Mouse (Mus musculus) bone marrow, adult 2 months (tissue): ENCODE results near the gene Ambp. TPM values are rescaled to one million over a fixed set of nuclear protein-coding genes. Genes with fewer than 3 reads are reported as not detected.

Experiments
- H3K27ac ChIP-seq: fragments of 200-500 bp; 2 replicates; pipeline ENCODE4 v1.5.1; 2012; ENCODE audit warnings: low read depth, mild to moderate bottlenecking, control low read depth, inconsistent platforms, low read length; ENCODE audit not compliant: control insufficient read depth, poor library complexity, insufficient read depth
- H3K4me1 ChIP-seq: fragments of 200-500 bp; 2 replicates; pipeline ENCODE4 v1.6.1; 2011; ENCODE audit warnings: low read length; ENCODE audit not compliant: control insufficient read depth, insufficient read depth
- H3K4me3 ChIP-seq: fragments of 200-500 bp; replicated peaks from 2 replicates; pipeline ENCODE3; 2011; ENCODE audit warnings: mild to moderate bottlenecking, low read depth, low read length, control low read depth; ENCODE audit not compliant: control insufficient read depth
- CTCF ChIP-seq: fragments of 200-500 bp; IDR thresholded peaks from 2 replicates; pipeline ENCODE4 v1.5.1; 2011; ENCODE audit warnings: low read length, control low read depth; ENCODE audit not compliant: control insufficient read depth, insufficient read depth
- POLR2A ChIP-seq: fragments of 200-500 bp; IDR thresholded peaks from 2 replicates; pipeline ENCODE4 v1.6.1; 2011; ENCODE audit warnings: low read depth, mild to moderate bottlenecking, control low read depth, low read length, borderline replicate concordance; ENCODE audit not compliant: control insufficient read depth
- WGBS: fragments of 180-500 bp; shearing (Covaris S2); methylation state at CpG from one replicate; pipeline ENCODE4 v1.1.7; 2018; 5-methylcytosine and 5-hydroxymethylcytosine counted together
- polyA plus RNA-seq: library from polyadenylated mRNA; stranded (reverse); fragments of >200 nt; gene quantifications from 2 replicates; pipeline ENCODE4 v1.2.4, GENCODE M21; 2011; ENCODE audit warnings: low replicate concordance; ENCODE audit not compliant: missing spikeins, insufficient read depth, insufficient read length

Gene Ambp
- polyA plus RNA-seq, 1 experiment: 11.2 TPM

DNA sequence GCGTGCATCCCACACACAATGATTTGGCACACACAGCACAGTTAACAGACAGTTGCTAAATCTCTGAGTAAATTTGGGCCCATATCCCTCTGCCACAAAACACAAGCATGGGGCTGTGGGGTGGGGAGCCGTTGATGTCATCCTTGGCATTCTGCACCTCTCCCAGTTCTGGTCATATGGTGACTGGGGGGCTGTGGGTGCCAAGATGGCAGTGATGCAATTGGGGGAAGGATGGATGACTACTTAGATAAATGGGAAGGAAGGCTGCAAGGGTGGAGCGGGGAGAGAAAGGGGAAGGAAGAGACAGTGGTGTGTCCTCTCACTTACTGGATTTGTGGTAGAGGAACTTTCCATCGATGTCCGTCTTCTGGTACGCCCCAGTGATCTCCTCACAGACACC, 3.5 kb downstream of the Ambp start:
- WGBS: 17% methylated on average over 6 of the region's 6 CpGs
- Histone ChIP-seq H3K4me1 (peaks cover 12% of the 10 kb centered on the region), H3K27ac (no peak overlapping the region), H3K4me3 (no peak overlapping the region)
- TF ChIP-seq POLR2A (no peak), CTCF (no peak)

DNA sequence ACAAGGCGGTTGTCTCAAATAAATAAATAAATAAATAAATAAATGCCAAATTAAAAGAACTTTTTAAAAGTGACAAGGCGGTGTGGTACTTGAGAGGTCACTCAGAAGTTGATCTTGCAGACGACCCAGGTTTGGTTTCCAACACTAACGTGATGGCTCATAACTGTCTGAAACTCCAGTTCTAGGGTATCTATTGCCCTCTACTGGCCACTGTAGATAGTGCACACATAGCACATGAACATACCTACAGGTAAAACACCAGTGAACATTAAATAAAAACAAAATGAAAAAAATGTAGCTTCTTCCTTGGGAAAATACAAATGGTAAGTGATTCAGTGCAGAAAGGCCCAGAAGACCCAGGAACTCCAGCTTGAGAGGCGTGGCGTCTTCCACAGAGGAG, 7.3 kb downstream of the Ambp start:
- Histone ChIP-seq H3K4me1 (peaks cover 8% of the 10 kb centered on the region; the same call in 1 of the 2 replicates), H3K27ac (no peak overlapping the region), H3K4me3 (no peak overlapping the region)
- 89% methylated on average over 6 of the region's 6 CpGs for WGBS
- TF ChIP-seq CTCF (no peak), POLR2A (no peak)

DNA sequence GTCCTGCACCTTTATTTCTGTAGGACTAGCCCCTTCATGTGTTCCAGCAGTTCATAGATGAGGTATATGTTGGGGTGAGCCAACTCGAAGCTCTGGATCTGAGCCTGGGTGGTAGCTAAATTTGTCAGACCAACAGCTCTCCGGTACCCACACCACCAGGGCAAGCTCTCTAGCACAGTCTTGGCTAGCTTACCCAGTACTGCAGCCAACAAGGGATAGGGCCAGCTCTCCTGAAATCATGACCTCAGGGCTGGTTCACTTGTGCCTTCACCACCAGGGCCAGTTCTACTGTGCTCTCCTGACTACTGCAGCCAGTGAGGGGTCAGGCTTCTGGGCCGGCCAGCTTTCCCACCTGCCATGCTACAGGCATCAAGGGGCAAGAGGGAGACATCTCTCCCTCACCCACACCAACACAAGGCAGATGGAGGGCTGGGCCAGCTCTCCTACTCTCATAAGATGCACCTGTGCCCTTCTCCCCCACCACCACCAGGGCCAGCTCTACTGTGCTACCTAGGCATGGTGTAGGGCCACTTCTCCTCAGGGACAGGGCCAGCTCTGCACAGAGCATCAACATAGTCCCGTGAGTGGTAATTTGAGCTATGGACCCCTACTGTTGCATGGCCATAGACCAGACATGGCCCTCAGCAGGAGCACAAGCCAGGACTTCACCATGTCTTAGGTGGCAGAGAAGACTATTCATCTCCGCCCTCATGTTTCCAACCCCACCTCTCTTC, 24.5 kb downstream of the Ambp start:
- 84% methylated on average over 5 of the region's 5 CpGs for WGBS
- no peak overlapping the region for H3K4me3 ChIP-seq
- no peak overlapping the region for H3K27ac ChIP-seq
- TF ChIP-seq CTCF (no peak), POLR2A (no peak)
- H3K4me1 ChIP-seq: no peaks in the 10 kb centered on the region

DNA sequence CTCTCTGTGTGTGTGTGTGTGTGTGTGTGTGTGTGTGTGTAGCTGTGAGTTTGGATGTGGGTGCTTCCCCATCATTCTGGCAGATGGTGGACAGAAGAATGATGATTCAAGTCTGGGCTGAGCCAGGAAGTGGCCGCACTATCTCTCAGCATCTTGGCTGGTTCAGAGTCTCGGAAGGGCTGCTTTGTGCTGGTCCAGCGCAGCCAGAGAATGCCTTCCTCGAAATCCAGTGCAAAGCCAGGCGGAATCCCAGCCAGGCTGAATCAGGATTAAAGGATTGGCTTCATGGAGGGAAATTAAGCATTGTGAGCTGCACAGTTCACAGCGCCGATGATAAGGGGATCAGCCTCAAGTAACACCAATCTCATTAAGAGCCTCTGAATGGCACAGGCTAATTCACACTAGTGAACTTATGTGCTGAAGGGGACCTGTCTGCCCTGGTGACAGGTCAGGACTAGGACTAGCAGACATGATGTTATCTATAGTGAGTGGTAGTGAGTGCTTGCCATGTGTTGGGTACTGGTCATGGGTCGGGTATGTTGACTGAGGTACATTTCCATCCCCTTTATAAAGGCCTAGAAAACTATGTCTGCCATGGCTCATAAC, 29.6 kb downstream of the Ambp start:
- H3K27ac ChIP-seq: no peak overlapping the region
- TF ChIP-seq CTCF (no peak), POLR2A (no peak)
- 75% methylated on average over 8 of the region's 8 CpGs for WGBS
- no peaks in the 10 kb centered on the region for H3K4me1 ChIP-seq
- no peak overlapping the region for H3K4me3 ChIP-seq

DNA sequence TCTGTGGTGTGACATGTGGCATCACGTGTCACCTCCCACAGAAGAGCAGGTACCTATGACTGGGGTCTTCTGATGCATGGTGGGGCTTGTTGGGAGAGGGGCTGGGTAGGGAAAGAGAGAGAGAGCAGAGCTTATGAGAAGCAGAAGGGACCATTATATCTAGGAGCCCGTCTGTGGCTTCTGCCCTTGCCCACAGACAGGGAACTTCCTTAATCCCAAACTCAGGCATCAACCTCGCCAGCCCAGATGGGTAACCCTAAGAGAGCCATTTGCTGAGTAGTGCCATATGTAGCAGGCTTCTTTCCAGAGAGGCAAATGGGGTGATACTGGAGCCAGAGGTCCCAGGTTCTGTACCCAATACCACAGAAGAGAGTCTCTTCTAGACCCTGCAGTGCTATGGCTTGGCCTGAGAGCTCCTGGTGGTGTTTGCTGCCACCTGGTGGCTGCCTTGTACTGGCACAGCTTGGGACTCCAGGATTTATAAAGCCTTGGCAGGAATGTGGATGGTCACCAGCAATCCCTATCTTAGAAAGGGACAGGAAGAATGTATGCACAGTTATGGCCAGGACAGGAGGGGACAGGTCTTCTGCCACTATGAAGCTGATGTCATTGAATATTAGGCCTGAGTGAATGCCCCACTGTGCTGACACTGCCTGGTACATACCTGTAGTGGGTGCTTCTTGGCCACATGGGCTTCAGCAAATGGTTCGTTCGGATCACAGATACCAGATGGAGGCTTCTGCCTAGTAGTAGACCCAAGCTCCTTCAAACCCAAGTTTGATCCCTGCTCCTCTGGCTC, 35.8 kb downstream of the Ambp start:
- TF ChIP-seq POLR2A (no peak), CTCF (peak; percentile 89)
- WGBS: 59% methylated on average over 5 of the region's 5 CpGs
- no peak overlapping the region for H3K4me3 ChIP-seq
- H3K4me1 ChIP-seq: no peaks in the 10 kb centered on the region
- no peak overlapping the region for H3K27ac ChIP-seq

DNA sequence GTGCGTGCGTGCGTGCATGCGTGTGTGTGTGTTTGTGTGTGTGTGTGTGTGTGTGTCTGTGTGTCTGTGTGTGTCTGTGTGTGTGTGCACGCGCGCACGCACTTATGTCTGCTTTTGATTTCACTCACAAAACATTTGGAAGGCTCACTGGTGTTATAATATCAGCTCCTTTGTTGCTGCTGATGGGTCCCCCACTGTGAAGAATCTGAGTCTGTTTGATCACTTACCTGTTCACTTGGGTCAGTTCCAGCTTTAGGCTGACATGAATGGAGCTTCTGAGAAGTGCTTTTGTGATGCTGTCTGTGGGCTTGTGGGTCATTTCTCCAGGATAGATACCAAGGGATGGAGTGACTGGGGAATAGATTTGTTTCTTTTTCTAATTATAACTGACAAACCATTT, 48.9 kb downstream of the Ambp start:
- no peak overlapping the region for H3K27ac ChIP-seq
- WGBS: 84% methylated on average over 8 of the region's 8 CpGs

DNA sequence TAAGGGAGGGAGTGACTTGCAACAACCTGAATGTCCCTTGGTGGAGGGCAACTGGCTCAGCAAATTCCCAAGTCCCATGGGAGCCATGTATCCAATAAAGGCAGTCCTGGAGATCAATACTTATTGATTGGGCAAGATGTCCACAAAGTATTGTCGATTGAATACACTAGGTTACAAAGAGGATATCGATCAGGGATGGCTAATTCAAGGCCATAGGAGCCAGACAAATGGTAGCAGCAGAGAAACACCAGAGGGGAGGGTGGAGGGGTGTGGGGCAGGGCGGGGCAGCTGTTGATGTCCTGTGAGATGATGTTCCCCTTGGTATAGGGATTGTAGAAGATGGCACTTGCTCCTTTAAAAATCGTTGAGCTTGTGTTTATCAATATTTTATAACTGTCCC, 52.6 kb downstream of the Ambp start:
- 78% methylated on average over 4 of the region's 4 CpGs for WGBS
- TF ChIP-seq CTCF: no peak
- no peak for TF ChIP-seq POLR2A
- Histone ChIP-seq H3K4me3 (no peak overlapping the region), H3K27ac (no peak overlapping the region), H3K4me1 (no peaks in the 10 kb centered on the region)

More for the DNA sequence above, 48.9 kb downstream of the Ambp start:
- H3K4me1 ChIP-seq: no peaks in the 10 kb centered on the region
- H3K4me3 ChIP-seq: no peak overlapping the region
- TF ChIP-seq POLR2A (no peak), CTCF (no peak)

DNA sequence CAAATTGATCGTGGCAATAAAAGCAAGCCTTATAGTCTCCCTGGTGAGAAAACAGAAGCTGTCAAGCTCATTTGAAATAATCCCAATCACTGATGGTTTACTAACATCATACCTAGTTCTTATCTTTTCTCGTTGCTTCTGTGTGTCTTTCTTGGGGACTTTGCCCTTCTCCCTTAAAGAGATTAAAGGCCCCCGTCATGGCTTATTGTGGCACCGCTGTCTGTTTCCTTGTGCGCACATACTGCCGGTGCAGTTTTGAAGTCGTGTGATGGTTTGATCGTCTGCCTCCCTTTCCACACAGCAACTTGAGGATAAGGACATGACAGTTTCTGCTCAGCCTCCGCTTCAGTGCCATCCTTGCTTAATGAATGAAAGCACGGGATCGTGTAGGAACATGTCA, 54.1 kb downstream of the Ambp start:
- WGBS: 89% methylated on average over 11 of the region's 11 CpGs
- Histone ChIP-seq H3K4me1 (no peaks in the 10 kb centered on the region), H3K4me3 (no peak overlapping the region), H3K27ac (no peak overlapping the region)
- TF ChIP-seq POLR2A: no peak
- no peak for TF ChIP-seq CTCF
